Mouse (Mus musculus) v-Abl transformed pro-B cells (cell line): Measurements from ENCODE around the gene Terb1.

Source experiments
- in situ Hi-C, 2 experiments: fragments of 400-800 bp; cut with MboI; formaldehyde crosslinking; loops; one replicate each; pipeline ENCODE4 v1.15.1; 2025; ENCODE audit not compliant: unreplicated experiment in 2 of 2

Terb1 gene

DNA sequence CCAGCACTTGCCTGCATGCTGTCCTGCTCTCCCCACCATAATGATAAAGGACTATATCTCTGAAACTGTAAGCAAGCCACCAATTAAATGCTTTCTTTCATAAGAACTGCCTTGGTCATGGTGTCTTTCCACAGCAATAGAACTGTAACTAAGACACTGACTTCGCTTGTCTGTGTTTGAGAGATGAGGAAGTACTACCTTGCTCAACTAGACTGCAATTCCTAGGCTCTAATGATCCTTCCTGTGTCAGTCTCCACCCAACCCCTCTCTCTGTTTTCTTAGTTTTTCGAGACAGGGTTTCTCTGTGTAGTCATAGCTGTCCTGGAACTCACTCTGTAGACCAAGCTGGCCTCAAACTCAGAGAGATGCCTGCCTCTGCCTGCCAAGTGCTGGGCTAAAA is 42.2 kb downstream of the Terb1 start:
- in situ Hi-C loops, result no loop called here

DNA sequence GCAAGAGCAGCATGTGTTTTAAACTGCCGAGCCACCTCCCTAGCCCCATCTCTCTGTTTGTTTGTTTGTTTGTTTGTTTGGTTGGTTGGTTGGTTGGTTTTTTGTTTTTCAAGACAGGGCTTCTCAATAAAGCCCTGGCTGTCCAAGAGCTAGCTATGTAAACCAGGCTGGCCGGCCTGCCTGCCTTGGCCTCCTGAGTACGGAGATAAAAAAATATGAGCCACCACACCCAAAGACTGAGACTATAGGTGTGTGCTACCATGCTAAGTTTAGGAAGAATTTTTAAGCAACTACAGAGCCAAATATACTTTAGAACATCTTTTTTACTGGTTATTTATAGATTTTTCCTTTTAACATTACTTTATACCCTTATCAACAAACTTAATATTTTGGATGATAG is 57.5 kb downstream of the Terb1 start:
- in situ Hi-C loops, result no loop called here

DNA sequence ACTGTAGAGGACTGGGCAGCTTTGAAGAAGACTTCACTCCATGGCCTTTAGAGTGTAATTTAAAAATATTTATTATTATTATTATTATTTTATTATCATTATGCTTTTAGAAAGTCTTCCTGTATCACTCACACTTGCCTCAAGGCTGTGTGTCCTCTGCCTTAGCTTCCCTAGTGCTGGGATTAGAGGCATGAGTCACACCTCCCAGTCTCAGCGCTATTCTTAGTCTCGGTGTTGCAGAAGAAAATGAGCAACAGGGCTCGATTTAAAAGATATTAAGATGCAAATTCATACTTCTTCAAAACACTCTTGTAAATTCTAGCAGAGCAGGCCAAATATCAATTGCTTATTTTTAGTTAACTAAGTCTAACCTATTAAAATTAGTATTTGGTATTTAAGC is 60.9 kb downstream of the Terb1 start:
- in situ Hi-C loops, result loop anchor here in 1 of 2 experiments (10.0 kb wide), 3 partner anchors 86 to 354 kb away; partner anchors contain the start of genes Car7 and Nae1

DNA sequence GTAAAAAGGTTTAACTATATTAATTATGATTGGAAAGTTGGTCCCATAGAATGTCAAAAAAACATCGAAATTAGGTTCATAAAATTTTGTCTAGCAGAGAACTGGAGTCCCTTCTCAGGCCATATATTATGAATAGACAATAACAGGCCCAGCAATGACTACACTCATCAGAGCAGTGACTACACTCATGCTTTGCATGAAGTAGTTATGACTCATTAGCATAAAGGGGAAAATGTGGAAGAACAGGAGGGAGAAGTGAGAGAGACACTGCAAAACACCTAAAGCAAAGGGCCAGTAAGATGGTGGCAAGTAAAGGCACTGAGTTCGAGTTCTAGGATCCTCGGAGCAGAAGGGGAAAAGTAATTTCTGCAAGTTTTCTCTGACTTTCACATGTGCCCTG is 63.7 kb downstream of the Terb1 start:
- in situ Hi-C loops, result loop anchor here in 1 of 2 experiments (10.0 kb wide), 3 partner anchors 89 to 351 kb away; partner anchors contain the start of genes Car7 and Nae1

DNA sequence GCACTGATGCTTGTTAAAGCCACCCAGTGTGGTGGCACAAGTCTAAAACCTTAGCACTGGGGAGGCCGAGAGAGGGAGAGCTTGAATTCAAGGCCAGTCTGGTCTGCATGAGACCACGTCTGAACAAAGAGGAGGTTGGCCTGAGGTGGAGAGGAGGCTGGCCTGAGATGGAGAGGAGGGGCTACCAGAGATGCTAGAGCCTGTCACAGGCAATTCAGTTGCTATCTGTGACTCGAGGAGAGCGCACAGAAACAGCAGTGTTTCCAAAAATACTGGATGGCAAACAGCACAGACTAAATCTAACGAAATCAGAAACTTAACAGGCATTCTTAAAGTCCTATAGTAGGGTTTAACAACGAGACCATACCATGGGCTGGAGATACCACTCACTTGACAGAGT is 64.5 kb downstream of the Terb1 start:
- in situ Hi-C loops, result loop anchor here in 1 of 2 experiments (10.0 kb wide), 3 partner anchors 90 to 350 kb away; partner anchors contain the start of genes Car7 and Nae1

DNA sequence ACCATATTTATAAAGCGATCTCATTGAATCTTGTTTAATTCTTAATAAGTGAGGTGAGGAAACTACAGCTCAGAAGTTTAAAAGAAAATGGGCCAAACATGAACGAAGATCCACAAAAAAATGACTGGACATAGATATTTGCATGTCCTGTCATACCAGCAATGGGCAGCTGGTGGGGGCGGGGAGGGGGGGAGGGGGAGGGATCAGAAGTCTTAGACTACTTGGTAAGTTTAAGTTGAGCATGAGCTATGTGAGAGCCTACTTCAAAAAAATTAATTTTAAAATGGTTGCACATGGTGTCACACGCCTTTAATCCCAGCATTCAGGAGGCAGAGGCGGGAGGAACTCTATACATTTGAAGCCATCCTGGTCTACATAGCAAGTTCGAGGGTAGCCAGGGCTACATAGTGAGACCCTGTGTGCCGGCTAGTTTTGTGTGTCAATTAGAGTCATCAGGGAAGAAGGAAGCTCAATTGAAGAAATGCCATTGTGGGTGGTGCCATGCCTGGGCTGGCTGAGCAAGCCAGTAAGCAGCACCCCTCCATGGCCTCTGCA is 66.5 kb downstream of the Terb1 start:
- in situ Hi-C loops, result loop anchor here (5.0 to 10.0 kb wide), 4 partner anchors 92 to 348 kb away; partner anchors contain the start of genes Car7 (in 1 of the 2) and Nae1 (in 1 of the 2)

DNA sequence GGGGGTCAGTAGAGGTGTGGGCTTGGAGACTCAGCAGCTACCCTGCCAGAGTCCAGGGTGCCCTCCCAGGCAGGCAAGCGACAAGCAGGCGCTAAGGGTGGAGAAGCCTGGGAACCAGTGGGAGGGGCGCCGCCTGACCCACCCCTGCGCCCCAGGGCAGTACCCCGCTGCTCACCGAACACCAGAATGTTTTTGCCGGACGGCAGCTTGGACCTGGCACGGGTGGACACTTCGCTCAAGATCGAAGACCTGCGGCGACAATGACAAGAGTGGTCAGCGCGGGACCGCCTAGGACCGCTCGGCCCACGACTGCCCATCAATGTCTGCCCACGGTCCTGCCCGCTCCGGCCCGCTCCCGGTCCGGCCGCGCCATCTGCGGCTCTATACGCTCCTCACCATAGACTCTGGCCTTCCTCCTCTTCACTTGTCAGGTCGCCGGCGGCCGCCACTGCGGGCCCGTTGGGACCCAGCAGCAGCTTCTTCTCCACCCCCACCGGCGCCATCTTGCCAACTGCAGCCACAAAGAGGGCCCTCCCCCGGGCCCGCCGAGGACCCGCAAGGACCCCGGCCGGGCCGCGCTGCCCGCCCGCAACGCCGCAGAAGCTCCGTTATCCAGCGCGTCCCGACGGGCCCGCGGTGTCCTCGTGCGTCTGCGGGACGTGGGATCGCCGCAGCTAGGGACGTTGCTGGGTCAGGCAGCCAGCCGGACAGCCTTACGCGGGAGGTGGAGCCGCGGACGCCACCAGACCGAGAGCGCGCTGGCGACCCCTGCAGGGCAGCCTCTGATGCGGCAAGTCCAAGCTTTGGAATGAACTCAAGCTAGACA is 67.2 kb downstream of the Terb1 start, which contains the start of gene Dync1li2:
TSS of gene Dync1li2 (minus strand) at position 749 of the 826 bp plus-strand sequence.
- in situ Hi-C loops, result loop anchor here (5.0 to 10.0 kb wide), 4 partner anchors 92 to 348 kb away; partner anchors contain the start of genes Car7 (in 1 of the 2) and Nae1 (in 1 of the 2)

DNA sequence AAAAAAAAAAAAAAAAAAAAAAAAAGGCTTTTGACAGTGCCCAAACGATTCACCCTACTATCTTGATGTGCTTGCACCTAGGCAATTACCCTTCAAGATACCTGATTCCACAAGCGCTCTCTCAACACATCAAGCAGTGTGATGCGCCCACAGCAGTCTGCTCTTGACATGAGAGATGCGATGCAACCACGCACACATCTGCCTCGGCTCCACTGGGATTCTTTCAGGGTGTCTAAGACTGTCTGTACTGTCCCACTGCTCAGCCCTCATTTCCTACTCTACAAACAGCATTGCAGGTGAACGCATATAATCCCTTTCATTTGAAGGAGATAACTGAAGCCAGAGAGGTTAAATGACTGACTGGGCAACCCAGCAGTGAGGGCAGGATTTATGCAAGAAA is 68.1 kb downstream of the Terb1 start:
- in situ Hi-C loops, result loop anchor here (5.0 to 10.0 kb wide), 4 partner anchors 93 to 347 kb away; partner anchors contain the start of genes Car7 (in 1 of the 2) and Nae1 (in 1 of the 2)

DNA sequence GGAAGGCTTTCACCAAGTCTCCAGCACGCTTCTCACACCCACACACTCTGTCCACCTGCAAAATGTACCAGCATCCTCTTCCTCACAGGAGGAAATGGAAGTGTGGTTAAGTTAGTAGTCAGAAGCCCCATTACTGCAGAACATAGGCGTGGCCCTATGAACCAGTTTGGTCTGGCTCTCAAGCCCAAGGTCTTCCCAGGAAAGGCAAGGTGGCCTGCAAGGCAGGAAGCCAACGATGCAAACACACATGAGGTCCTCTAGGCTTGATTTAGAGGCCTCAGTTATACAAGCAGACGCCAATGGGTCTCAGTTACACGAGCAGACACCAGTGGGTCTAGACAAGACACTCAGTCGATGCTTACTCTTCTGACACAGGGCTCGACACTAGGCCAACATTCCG is 70.2 kb downstream of the Terb1 start:
- in situ Hi-C loops, result loop anchor here in 1 of 2 experiments (5.0 kb wide), 1 partner anchor 97 kb away; no protein-coding TSS in a partner anchor

DNA sequence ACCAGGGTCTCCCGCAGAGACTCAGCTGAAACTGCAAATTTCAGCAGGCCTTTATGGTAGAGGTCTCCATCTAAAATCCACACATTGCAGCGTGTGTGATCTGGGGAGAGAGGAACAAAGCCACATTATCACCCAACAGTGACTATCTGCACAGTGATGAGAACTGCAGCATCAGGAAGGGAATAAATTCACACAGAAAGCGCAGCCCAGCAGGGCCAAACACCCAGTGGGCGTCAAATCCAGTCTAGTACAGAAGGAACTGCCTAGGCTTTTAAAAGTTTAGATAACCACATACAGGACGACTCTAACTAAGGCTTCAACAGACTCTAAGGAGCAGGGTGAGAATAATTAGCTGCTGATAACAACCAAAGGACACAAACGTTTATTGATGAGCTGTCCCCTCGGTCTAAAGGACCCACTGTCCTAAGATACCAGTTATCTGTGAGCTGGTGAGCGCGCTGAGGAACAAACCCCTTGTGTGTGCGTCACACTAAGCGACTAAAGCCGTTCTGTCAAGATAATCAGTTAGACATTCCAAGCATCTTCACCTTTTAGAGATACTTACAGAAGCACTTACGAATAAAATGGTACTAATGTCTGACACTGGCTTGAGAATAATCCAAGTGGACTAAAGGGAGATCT is 72.1 kb downstream of the Terb1 start:
- in situ Hi-C loops, result loop anchor here in 1 of 2 experiments (5.0 kb wide), 1 partner anchor 95 kb away; no protein-coding TSS in a partner anchor

DNA sequence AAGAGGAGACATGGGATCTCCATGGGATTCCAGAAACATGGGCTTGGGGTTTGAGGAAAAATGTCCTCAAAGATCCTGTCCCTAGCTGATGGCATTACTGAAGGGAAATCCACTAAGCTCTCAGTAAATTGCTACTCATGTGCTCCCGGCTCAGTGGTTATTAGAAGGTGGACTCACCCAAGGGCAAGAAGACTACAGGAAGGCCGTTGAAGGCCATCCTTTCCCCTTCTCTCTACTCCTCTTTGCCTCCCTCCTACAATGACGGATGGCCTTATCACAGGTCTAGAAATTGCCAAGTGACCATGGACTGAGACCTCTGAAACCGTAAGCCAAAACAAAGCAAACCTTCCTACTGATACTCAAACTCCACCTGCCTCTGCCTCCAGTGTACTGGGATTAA is 73.1 kb downstream of the Terb1 start:
- in situ Hi-C loops, result loop anchor here in 1 of 2 experiments (5.0 kb wide), 1 partner anchor 94 kb away; no protein-coding TSS in a partner anchor

DNA sequence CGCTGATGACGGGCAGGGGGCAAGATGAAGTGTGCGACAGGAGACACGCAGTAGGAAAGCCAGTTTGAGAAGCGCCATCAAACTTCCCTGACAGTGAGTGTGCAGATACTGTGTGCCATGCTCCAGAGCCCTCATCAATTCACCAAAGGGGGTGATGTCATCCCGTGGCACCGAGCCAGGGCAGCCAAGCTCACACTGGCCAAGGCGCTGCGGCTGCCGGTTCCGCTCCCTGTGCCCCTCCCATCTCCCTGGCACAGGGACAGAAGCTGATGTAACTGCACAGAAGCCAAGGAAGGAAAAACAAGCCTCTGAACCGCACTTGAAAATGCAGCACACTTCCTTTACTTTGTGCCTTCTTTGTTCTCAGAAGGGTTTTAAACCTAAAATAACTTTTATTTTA is 73.7 kb downstream of the Terb1 start:
- in situ Hi-C loops, result loop anchor here in 1 of 2 experiments (5.0 kb wide), 1 partner anchor 94 kb away; no protein-coding TSS in a partner anchor

DNA sequence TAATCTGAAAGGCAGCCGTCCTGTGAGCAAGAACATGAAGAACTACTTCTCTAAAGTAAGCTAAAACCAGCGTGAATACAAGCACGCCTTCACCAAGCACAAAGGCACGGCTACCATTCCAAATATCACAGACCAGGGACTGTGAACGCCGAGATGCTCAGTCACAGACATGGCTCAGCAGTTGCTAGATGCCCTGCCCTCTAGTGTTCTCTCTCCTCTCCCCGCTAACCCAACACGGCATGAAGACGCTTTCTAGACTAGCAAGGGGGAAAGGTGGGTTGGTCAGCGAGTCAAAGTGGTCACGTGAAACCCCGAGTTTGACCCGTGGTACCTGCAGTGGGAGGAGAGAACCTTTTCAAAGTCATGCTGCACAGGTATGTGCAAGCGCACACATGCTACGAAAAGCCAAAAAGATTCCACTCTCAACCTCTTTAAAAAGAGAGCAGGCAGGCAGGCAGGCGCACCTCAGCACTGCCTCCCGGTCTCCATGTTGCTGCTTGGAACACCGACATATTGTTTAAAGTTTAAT is 74.8 kb downstream of the Terb1 start:
- in situ Hi-C loops, result loop anchor here in 1 of 2 experiments (5.0 kb wide), 1 partner anchor 93 kb away; no protein-coding TSS in a partner anchor

DNA sequence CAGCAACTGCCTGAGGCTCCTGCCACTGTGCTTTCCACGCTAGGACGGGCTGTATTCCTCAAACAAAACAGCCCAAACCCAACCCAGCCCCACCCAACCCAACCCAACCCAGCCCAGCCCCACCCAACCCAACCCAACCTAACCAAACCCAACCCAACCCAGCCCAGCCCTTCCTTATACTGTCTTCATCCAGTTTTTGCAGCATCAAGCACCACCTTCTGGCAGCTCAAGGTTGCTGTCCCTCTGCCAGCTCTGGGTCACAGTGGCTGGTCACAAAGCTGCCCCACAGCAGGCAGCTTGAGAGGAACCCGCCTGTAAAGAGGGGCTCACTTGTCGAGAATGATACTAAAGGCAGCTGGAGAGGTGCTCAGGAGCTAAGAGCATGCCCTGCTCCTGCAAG is 75.4 kb downstream of the Terb1 start:
- in situ Hi-C loops, result no loop called here

DNA sequence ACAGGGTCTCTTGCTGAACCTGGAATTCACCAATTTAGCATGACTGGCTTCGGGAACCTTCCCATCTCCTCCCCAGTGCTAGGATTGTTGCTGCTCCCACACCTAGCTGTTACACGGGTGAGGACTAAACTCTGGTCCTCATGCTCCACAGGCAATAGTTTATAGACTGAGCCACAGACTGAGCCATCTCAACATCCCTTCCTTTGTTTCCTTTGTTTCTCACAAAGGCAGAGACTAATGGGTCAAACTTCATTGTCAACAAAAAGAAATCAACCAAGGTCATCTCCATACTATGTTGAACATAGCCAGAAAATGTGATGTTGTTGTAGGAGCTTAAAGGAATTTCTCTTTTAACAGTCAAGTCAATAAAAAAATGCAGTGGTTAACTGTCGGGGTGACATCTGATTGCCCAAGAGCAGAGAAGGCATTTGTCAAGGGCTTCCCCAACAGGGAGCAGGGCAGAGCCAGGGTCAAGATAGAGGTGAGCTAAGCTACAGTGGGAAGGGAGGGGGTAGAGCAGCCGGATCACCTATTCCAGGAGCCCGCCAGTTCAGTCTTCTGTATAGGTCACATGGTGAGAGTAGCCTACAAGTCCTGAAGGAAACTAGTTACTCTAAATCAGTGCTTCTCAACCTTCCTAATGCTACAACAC is 76.4 kb downstream of the Terb1 start:
- in situ Hi-C loops, result no loop called here

DNA sequence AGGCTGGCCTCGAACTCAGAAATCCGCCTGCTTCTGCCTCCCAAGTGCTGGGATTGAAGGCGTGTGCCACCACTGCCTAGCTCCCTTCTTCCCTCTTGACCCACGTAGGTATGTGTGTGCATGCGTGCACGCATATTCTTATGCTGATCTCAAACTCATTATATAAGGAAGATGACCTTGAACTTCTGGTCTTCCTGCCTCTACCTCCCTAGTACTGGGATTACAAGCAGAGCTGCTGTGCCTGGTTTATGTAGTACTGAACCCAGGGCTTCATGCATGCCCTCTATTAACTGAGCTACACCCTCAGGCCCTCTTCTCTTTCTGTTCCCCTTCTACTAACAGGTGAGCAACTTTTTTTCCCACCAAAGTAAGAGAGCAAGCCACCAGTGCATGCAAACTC is 77.1 kb downstream of the Terb1 start:
- in situ Hi-C loops, result no loop called here

DNA sequence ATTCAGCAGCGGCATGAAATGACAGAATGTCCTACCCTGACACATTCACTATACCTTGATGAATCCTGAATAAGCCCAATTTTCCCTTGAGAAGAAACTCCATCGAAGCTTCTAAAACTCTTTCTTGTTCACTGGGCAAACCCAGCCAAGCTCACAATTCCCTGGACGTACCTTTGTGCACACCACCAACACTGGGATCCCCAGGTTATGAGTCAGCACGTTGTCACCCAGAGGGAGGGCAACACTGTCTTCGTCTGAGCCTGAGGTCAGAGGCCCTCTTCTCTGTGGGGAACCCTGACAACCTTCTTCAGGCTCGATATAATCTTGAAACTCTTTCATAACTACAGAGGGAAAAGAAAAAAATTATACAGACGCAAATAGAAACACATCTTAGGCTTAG is 79.5 kb downstream of the Terb1 start:
- in situ Hi-C loops, result no loop called here

DNA sequence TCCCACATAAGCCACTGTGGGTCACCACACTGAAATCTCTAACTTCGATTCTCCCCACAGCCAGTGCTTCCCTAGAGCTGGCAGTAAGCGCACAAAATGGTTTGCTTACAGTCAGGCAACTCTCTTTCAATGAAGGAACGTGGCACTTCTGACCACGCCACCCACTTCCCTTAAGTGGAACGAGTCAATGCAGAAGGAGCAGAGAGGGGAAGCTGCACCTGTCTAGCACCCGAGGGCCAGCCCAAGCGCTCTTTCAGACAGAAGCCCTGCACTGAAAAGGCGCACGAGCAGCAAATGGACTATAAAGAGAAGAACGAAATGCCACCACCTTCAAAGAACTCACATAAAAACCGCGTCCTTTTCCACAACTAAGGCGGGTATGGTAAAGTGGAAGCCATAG is 82.0 kb downstream of the Terb1 start:
- in situ Hi-C loops, result no loop called here

DNA sequence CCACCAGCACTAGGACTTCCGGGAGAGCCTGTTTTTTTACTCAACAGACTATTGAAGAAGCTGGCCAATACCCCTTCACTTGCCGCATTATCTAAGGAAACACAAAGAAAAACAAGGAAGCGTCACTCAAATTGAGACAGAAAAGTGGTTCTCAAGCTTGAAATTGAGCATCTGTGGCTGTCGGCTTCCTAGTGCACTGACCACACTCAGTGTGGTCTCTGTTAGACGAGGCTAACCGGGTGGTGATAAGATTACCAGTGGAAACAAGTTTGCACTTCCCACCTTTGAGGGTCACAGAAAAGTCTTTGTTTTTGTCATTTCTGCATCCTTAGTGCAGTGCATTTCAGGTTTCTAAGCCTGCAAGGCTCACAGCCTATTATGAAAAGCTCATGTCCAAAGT is 87.4 kb downstream of the Terb1 start:
- in situ Hi-C loops, result loop anchor here in 1 of 2 experiments (25.0 kb wide), 1 partner anchor 160 kb away; the partner anchor contains the start of gene Cklf

DNA sequence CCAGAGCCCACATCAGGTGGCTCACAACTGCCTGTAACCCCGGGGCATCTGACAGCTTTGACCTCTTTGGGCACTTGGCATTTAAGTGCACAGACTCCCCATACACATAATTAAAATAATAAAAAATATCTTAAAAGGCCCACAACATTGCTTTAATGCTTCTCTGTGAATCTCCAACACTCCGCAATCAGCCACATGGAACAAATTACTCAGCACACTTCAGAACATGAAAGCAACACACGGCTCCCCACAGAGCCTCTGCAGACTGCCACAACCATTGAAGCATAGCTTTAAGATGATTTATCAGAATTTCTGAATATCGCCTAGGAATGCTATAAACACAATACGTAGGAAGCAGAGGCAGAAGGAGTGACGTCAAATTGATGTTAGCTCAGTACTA is 93.7 kb downstream of the Terb1 start:
- in situ Hi-C loops, result loop anchor here in 1 of 2 experiments (25.0 kb wide), 1 partner anchor 154 kb away; the partner anchor contains the start of gene Cklf
